Mouse (Mus musculus): ENCODE measurements at regions not wholly inside any gene's neighbourhood (a gene's known extent, or its start where the extent isn't known, plus 50 kb on each side); places are given as distances from the start of the nearest gene placed in this dataset.

GRCm38 (mm10) chr10:9296055-9296454, 379.0 kb downstream of the Samd5 start:
- DNase-seq (ENCODE audit: low spot score in 2 of 2), result no peak

GRCm38 (mm10) chr10:9295269-9295668, 379.7 kb downstream of the Samd5 start:
- DNase-seq (ENCODE audit: low spot score in 2 of 2), result no peak

GRCm38 (mm10) chr10:9294620-9295019, 380.4 kb downstream of the Samd5 start:
- no peak for DNase-seq (ENCODE audit: low spot score in 2 of 2)

GRCm38 (mm10) chr10:9291456-9292146, 383.4 kb downstream of the Samd5 start:
- DNase-seq (ENCODE audit: low spot score in 2 of 2), result no peak

- DNase-seq (ENCODE audit: low spot score in 2 of 2), result no peak
These were observed 387.1 kb upstream of the Sash1 start for GRCm38 (mm10) chr10:9272940-9273339.

- no peak for DNase-seq (ENCODE audit: low spot score in 2 of 2)
These were observed 386.4 kb upstream of the Sash1 start for GRCm38 (mm10) chr10:9272243-9272642.

- no peak for DNase-seq (ENCODE audit: low spot score in 2 of 2)
These were observed 379.7 kb upstream of the Sash1 start for GRCm38 (mm10) chr10:9265528-9265927.

GRCm38 (mm10) chr10:9264309-9265000, 378.6 kb upstream of the Sash1 start:
- DNase-seq (ENCODE audit: low spot score in 2 of 2), result no peak

GRCm38 (mm10) chr10:9258705-9259104, 372.8 kb upstream of the Sash1 start:
- no peak for DNase-seq (ENCODE audit: low spot score in 2 of 2)

- no peak for DNase-seq (ENCODE audit: low spot score in 2 of 2)
These were observed 367.0 kb upstream of the Sash1 start for GRCm38 (mm10) chr10:9252941-9253217.

- DNase-seq (ENCODE audit: low spot score in 2 of 2), result no peak
These were observed 366.5 kb upstream of the Sash1 start for GRCm38 (mm10) chr10:9252120-9252940.

- DNase-seq (ENCODE audit: low spot score in 2 of 2), result no peak
These were observed 357.4 kb upstream of the Sash1 start for GRCm38 (mm10) chr10:9243281-9243618.

- no peak for DNase-seq (ENCODE audit: low spot score in 2 of 2)
These were observed 356.9 kb upstream of the Sash1 start for GRCm38 (mm10) chr10:9242596-9243280.

- DNase-seq (ENCODE audit: low spot score in 2 of 2), result no peak
These were observed 354.1 kb upstream of the Sash1 start for GRCm38 (mm10) chr10:9239956-9240355.

GRCm38 (mm10) chr10:9231751-9232150, 345.9 kb upstream of the Sash1 start:
- DNase-seq (ENCODE audit: low spot score in 2 of 2), result no peak

- DNase-seq (ENCODE audit: low spot score in 2 of 2), result no peak
These were observed 343.2 kb upstream of the Sash1 start for GRCm38 (mm10) chr10:9229116-9229515.

GRCm38 (mm10) chr10:9227361-9227760, 341.5 kb upstream of the Sash1 start:
- no peak for DNase-seq (ENCODE audit: low spot score in 2 of 2)

- no peak for DNase-seq (ENCODE audit: low spot score in 2 of 2)
These were observed 324.8 kb upstream of the Sash1 start for GRCm38 (mm10) chr10:9210646-9211045.

- no peak for DNase-seq (ENCODE audit: low spot score in 2 of 2)
These were observed 318.2 kb upstream of the Sash1 start for GRCm38 (mm10) chr10:9204096-9204495.

- no peak for DNase-seq (ENCODE audit: low spot score in 2 of 2)
These were observed 317.5 kb upstream of the Sash1 start for GRCm38 (mm10) chr10:9203323-9203722.

- no peak for DNase-seq (ENCODE audit: low spot score in 2 of 2)
These were observed 317.1 kb upstream of the Sash1 start for GRCm38 (mm10) chr10:9202922-9203321.

GRCm38 (mm10) chr10:9174997-9175396, 289.1 kb upstream of the Sash1 start:
- DNase-seq (ENCODE audit: low spot score in 2 of 2), result no peak

Measured in spleen, postnatal 36 days (tissue).